Mouse (Mus musculus): ENCODE measurements at regions not wholly inside any gene's neighbourhood (a gene's known extent, or its start where the extent isn't known, plus 50 kb on each side); places are given as distances from the start of the nearest gene placed in this dataset.
A peak's percentile ranks its signal among the peaks of the same experiment; 100 is the strongest.
"Not testable (repeated sequence)": the region's sequence is repeated elsewhere in the genome, so short reads cannot be mapped to it uniquely, and the experiment has no call there.

DNA sequence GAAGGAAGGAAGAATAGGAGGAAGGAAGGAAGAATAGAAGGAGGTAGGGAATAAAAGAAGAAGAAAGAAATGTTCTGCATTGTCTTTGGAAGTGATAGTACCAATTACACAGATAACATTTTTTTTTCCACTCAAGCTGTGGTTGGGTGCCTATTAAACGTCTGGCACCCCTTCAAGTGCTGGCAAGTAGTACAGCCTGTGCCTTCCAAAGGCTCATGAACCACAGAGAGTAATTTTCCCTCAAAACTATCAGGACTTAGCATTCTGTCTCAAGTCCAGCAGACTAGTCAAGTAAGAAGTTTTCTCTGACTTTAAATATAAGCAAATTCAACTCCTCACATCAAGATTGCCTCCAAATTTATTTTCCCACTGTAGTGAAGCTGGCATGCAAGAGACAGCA, 321.0 kb upstream of the Klf6 start:
- DNase-seq (ENCODE audit: low spot score in 2 of 2), result no peak

- no peak for DNase-seq (ENCODE audit: low spot score in 2 of 2)
Observed at GRCm38 (mm10) chr13:5545521-5545920, 315.8 kb upstream of the Klf6 start.

DNA sequence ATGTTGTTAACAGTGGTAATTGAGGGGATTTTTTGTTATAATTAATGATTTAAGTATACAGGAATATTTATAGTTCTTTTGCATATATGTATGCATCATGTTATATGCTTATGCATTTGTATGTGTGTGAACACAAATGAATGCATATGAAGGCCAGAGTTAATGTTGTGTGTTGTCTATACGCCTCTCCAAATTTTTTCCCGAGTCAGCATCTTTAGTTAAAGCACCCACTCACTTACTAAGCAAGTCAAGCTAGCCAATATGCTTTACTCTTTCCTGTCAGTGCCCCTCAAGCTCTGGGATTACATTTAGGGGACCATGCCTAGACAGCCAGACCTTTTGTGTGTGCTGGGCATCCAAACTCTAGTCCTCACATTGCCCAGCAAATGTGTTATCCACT, 315.3 kb upstream of the Klf6 start:
- no peak for DNase-seq (ENCODE audit: low spot score in 2 of 2)

DNA sequence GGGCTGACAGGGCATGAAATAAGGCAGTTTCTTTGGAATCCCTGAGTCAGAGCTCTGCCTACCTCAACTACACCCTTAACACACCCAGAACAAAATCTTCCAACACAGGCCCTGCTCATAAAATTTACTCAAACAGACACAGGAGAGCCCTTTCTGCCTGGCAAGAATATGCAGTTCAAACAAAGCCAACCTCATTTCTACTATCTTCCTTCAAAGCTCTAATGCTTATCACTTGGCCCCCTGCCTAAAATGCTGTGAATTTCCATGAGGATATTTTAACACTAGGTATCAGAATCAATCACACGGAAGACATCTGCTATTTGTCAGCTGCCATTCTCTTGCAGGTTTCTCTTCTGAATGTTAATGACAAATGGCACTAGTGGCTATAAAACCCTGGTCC, 314.3 kb upstream of the Klf6 start:
- no peak for DNase-seq (ENCODE audit: low spot score in 2 of 2)

DNA sequence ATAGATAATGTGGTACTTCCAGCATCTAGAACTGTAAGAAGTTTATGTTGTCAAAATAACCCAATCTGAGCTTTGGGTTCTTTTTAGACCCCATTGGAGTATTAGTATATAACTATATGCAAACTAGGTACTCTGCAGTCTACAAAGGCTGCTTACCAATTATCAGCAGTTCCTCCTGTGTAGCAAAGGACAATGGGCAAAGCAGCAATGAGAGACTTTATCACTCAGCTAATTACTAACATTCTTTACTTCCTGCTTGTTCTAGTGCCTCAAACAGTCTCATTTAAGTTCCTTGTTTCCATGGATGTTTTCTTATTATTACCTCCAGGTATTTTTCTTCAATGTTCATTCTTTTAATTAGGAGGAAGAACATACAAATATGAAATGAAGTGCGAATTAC, 312.5 kb upstream of the Klf6 start:
- no peak for DNase-seq (ENCODE audit: low spot score in 2 of 2)

DNA sequence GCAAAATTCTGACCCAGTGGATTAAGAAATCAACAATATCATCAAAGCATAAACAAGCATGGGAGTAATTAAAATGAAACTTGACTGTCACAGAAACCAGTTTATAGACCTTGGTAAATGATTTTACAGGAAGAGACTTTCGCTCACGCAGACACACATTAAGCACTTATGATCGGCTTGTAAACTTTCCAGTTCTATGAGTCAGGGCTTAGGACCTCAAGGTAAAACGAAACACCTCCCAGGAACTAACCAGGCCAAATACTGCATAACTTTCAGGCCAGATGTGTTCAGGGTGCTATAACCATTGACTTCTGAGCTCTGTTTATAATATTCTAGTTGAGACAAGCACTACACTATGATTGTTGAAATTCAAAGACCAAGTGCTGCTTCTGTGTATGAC, 312.1 kb upstream of the Klf6 start:
- no peak for DNase-seq (ENCODE audit: low spot score in 2 of 2)

GRCm38 (mm10) chr13:5549747-5550146, 311.5 kb upstream of the Klf6 start:
- no peak for DNase-seq (ENCODE audit: low spot score in 2 of 2)

DNA sequence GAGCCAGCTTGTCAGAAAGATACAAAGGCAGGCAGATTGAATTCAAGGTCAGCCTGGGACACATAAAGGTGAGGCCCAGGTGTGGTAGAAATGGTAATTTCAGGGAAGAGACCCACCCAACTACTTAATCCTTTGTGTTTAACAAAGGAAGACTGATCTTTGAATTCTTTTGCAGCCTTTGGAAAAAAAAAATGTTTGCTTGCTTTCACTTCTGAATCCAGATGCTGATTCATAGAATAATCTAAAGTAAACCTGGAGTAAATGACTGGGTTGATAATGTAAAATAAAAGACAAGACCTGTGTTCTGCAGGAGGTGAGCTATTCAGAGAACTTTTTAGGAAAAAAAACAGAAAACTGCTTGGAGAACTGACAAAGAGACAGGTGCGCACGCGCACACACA, 310.9 kb upstream of the Klf6 start:
- no peak for DNase-seq (ENCODE audit: low spot score in 2 of 2)

GRCm38 (mm10) chr13:5551131-5551530, 310.2 kb upstream of the Klf6 start:
- DNase-seq (ENCODE audit: low spot score in 2 of 2), result no peak

GRCm38 (mm10) chr13:5553461-5553860, 307.8 kb upstream of the Klf6 start:
- DNase-seq (ENCODE audit: low spot score in 2 of 2), result no peak

- DNase-seq (ENCODE audit: low spot score in 2 of 2), result no peak
Observed at GRCm38 (mm10) chr13:5558095-5558494, 303.2 kb upstream of the Klf6 start.

GRCm38 (mm10) chr13:5566479-5566878, 294.8 kb upstream of the Klf6 start:
- no peak for DNase-seq (ENCODE audit: low spot score in 2 of 2)

DNA sequence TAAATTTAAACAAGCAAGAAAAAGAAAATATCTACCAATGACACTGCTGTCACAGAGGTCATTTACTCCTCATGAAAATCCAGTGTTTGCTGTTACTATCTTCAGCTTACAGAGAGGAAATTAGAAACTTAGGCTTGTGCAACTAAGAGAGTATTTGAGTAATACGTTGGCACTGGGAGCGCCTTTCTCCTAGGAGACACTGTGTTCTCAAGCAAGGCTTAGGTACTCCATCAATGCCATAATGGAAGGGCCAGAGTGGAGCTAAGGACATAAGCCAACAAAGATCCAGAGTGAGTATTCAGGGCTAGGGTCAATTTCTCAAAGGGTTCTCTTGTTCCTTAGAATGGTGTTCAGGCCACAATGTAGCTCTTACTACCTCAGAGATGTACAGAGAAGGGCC, 294.4 kb upstream of the Klf6 start:
- DNase-seq (ENCODE audit: low spot score in 2 of 2), result no peak

- DNase-seq (ENCODE audit: low spot score in 2 of 2), result no peak
Observed at GRCm38 (mm10) chr13:5569579-5569978, 291.7 kb upstream of the Klf6 start.

DNA sequence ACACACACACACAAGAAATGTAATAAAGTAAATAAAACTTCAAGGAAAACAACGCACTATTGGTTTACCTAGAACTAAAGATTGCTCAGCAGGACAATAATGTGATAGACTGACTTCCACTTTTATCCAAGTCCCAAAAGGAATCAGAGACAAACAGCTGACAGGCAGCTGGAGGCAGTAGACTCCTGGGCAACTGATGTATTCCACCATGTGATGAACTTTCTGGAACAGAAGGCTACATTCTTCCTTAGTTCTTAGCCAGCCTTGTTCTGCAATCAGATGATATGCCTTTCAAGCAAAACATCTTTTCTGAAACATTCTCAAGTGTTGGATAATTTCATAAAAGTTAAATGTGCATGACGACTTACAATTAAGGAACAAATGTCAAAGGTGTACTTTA, 290.9 kb upstream of the Klf6 start:
- no peak for DNase-seq (ENCODE audit: low spot score in 2 of 2)

- DNase-seq (ENCODE audit: low spot score in 2 of 2), result no peak
Observed at GRCm38 (mm10) chr13:5576568-5576967, 284.7 kb upstream of the Klf6 start.

- DNase-seq (ENCODE audit: low spot score in 2 of 2), result not testable (repeated sequence)
Observed at GRCm38 (mm10) chr13:5583681-5584080, 277.6 kb upstream of the Klf6 start.

DNA sequence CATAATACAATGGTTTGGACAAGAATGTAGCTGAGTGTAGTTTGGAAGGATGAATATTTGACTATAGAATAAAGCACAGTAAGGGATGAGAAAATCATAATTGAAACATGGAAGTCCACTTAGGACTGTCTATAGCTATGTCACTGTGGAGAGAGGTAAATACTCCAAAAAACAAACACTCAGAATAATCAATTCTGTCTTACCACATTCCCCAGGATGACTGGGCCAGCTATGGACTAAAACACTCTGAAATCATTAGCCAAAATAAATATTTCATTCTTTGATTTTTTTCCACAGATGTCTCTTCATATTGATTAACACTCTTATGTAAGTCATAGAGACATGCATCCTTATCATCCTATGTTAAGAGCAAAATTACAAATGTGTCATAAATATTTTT, 274.1 kb upstream of the Klf6 start:
- DNase-seq (ENCODE audit: low spot score in 2 of 2), result no peak

DNA sequence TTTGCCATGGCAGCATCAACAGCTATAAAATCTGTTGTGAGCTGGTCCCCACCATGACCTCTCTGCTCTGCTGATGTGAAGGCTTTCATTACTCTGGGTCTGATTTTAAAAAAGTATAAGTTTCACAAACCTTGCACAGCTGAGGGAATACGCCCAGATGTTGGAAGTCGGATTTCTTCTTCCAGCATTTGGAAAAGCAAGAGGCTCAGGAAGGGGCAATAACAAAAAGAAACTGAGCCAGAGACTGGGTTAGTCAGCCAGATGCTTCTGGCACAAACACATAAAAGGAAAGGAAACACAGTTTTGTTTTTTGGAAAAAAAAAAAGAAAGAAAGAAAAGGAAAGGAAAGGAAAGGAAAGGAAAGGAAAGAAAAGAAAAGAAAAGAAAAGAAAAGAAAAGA, 270.0 kb upstream of the Klf6 start:
- no peak for DNase-seq (ENCODE audit: low spot score in 2 of 2)

DNA sequence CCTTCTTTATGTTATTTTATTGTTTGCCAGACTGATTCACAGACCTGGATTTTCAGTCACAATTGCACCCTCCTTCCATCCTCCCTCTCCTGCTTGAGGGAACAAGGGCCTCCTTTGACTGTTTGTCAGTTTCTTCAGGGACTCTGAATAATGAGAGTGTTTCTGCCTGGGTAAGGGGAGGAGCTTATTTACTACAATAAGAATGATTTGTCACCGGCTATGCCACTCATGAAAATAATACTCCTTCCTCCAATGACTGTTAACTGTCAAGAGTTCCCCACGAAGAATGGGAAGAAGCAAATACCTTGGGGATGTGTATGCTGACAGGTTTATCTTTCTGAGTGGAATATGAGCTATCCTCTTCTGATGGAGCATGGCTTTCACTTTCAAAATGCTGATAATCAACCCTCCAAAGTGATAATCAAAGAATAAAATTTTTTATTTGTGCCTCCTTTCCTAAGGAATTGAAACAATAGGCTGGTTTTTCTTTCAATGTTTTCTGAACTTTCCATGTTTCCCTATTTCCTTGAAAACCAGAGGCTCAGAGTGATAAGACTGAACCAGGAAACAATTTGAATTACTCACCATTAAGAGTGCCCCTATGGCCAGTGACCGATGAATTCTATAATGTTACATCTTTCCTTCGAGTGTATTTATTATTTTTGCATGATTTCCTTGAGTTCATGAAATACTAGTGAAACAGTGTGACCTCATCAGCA, 269.3 kb upstream of the Klf6 start:
- DNase-seq (ENCODE audit: low spot score in 2 of 2), result peak; percentile 4 to 31

- DNase-seq (ENCODE audit: low spot score in 2 of 2), result peak in 1 of 2 experiments; percentile 11
Observed at GRCm38 (mm10) chr13:5592556-5593061, 268.7 kb upstream of the Klf6 start.

DNA sequence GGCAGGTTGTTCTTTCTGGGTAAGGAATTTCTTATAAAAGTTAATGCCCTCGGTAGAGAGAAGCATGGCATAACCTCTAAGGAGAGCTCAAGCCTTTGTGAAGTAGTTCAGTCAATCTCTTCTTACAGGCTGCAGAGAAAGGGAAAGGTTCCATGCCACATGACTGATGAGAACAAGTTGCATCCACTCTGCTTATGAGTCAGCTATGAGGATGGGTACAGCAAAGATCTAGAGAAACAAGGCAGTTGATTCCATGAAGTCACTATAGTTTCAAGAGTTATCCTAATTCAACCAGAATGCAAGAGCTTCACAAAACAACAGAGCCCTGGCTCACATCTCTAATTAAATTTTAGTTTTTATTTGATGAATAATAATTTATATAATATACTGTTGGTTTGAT, 259.6 kb upstream of the Klf6 start:
- no peak for DNase-seq (ENCODE audit: low spot score in 2 of 2)

DNA sequence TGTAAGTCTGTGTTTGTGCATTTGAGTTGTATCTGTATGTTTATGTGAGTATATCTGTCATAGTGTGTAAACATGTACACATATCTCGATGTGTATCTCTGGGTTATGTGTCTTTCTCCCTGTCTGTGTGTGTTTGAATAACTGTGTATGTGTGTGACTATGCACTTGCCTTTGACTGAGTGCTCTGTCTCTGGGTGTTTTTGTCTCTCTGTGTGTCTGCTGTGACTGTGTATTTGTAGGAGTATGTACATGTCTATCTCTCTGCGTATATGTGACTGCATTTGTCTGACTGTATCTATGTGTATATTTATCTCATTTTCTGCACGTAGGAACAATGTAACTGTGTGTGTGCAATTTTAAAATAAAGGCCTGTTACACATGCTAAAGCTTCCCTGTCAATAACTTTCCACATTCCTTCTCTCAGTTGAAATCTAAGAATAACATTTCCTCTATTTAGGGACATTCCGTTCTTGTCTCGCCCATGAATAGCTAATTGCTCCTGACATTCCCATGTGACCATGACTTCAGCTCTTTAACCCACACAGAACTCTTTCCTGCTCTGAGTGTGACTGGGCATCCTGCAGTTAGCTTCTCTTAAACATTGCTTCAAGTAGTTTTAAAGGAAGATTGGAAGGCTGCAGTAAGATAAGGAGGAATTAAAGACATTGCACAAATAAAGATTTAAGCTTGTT, 257.2 kb upstream of the Klf6 start:
- DNase-seq (ENCODE audit: low spot score in 2 of 2), result no peak

Data from natural killer cell, adult 2 months (primary cell).